Mouse (Mus musculus) naive thymus-derived CD4-positive, alpha-beta T cell, adult 2 months (primary cell): ENCODE results near the gene Dnah7c.
A peak's percentile ranks its signal among the peaks of the same experiment; 100 is the strongest.
"Not testable (repeated sequence)": the region's sequence is repeated elsewhere in the genome, so short reads cannot be mapped to it uniquely, and the experiment has no call there.

Experiments
- DNase-seq: peaks from one replicate; pipeline ENCODE4 v3.0.0-alpha.2; 2011; ENCODE audit warnings: low read depth

The Dnah7c gene

DNA sequence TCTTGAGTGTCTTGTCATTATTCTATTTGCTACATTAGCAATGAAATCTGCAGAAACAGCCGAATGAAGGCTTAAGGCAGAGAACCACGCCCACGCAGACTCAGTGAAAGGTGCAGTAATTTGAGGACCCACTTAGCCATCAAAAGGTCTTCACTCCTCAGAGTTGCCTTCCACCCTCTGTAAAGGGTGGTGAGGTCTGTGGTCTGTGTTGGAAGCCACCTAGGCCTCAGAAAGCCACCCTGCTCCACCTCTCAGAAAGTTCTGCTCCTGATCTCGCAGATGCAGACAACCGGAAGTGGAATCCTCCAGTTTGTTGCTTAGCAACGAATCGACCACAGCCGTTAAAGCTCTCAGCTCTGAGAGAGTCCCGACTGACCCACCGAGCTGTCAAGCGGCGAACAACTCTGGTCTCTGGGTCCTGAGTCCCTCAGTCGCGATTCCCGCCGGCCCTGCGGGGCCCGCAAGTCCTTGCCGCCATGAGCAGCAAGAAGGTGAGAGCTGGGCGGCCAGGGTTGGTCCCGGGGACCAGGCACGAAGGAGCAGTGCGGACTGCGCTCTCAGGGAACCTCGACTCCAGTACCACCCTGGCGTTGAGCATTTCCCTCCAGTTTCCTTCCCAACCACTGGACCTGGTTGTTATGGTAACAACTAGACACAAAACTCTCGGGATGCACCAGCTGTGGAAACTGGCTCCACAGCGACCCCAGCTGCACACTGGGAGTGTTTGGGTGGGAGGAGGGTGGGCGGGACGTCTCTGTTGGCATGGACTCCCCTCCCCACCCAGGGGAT is at the start of gene Dnah7c:
TSS of gene Dnah7c (plus strand) at position 456 of the 789 bp plus-strand sequence.
- DNase-seq: peak; percentile 23

DNA sequence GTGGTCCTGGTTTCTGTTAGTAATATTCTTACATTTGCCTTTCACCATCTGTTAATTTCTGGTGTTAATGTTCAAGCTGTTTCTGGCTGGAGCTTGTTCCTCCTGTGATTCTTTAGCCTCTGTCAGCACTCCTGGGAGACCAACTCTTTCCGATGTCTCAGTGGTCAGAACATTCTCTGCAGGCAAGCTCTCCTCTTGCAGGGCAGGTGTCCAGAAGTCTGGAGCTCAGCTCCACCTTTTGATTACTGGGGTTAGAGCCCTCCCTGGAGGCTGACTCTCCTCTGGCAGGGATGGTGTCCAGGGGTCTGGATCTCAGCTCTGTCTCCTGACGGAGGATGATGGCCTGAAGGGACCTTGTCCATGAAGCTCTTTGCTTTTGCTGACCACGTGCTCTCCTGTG is 44.8 kb upstream of the Dnah7c start:
- not testable (repeated sequence) for DNase-seq

DNA sequence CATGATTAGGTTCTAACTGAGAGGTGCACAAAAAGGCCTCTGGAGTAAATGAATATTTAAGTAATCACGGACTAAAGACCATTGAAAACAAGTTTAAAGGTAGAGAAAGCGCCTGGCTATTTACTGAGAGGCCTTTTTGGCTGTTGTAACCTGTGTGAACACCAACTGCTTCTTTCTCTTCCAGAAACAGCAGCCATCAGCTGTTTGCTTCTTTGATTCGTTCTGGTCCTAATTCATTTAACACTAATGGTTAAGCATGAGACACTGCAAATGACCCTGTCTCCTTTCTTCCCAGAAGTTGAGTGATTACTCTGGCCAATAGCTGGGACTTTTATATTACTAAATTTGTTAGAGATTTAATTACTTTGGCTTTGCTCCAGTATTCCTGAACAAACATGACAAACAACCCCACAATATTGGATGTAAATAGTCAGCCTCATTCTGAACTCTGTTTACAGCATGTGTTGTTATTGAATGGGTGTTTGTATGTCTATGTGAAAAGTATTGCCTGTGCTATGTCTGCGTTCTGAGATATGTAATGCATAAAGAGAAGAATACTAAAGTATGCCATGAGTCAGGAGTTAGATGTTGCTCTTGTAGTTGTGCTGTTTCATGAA is 30.6 kb upstream of the Dnah7c start:
- DNase-seq: not testable (repeated sequence)

DNA sequence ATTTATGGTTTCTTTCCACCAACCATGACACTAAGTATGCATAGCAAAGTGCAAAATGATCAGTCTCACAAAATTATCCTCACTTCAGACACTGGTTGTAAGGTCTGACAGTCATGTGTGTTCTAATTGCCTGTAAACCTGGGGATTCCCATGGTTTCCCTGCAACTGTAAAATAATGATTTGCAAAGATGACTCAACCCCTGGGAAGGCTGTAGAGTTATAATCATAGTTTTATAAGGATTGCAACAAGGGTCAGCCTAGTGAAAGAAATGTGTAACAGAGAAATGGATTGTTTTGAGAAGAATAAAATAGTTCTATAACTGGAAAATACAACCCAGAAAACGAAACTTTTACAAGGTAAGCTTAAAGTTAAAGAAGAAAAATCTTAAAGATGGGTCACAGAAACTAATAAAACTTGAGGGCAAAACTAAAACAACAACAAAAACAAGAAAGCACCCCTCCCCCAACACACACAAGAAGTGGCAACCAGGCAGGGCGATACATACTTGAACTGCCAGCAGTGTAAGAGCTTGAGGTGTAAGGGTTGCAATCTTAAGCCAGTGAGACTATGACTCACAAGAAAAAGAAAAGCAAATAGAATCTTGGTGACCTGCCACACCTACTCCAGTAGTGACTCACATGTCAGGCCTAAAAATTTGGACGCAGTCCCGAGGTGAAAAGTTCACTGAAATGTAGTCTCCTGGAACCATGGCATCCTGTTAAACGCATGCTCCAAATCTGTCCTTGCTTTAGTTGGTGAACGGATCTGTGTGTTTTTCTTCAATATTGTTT is 16.9 kb upstream of the Dnah7c start:
- no peak for DNase-seq

DNA sequence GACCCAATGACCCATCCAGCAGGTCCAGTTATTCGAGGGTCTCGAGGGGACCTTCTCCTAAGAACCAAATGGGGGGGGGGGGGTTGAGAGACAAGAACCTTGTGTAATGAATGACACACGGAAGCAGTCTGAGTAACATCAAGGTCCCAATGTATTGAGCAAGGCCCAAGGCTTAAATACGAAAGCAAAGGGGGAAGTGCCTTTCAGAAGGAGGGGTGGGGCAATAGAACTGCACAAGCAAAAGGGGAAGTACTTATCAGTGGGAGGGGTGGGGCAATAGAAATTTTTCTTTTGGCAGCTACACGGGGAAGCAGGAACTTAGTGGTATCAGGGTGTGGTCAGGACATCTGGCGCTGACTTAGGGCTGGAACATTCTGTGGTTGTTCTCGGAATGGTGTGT is 10.6 kb upstream of the Dnah7c start:
- not testable (repeated sequence) for DNase-seq

DNA sequence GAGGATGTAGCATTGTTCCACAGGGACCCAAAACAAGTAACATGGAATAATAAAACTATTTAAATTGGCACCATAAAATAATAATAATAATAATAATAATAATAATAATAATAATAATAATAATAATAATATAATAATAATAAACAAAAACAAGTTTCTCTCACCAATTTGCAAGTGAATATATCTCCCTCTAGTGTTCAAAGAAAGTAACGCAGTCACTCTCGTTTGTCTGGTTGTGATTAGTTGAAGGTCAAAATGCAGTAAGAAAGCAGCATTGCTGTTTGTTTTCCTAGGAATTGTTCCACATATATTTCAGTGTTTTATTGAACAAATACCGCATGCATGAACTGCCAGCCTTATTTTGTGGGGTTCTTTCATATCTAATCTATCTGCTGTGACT is 8.4 kb upstream of the Dnah7c start:
- DNase-seq: peak; percentile 10

DNA sequence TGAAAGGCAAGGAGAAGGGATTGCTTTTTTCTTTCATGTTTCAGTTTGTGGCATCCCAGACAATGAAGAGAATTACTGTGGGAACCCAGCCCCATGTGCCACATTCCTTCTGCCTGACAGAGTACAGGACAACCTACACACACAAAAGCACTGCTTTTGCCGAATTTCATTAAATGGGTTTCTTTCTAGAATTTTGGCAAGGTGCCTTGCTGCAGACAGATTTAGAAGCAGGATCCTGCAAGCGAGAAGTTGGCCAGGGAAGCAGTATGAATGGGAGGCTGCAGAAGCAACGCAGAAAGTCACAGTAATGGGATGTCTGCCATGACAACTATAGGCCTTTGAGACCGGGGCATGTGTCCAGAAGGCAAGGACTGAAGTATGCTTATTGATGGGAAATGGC is 6.4 kb upstream of the Dnah7c start:
- DNase-seq: not testable (repeated sequence)

DNA sequence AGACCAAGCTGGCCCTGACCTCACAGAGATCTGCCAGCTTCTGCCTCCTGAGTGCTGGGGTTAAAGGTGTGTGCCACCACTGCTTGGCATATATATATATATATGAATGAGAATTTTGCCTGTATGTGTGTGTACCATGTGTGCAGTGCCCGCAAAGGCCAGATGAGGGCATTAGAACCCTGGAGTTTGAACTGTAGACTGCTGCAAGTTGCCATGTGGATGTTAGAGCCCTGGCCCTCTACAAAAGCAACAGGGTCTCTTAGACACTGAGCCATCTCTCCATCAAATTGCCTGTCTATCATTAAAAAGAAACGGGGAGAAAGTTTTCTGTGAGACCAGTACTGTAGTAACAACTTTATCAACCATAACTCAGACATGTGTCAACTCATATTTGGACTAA is 3.0 kb downstream of the Dnah7c start:
- DNase-seq: no peak

DNA sequence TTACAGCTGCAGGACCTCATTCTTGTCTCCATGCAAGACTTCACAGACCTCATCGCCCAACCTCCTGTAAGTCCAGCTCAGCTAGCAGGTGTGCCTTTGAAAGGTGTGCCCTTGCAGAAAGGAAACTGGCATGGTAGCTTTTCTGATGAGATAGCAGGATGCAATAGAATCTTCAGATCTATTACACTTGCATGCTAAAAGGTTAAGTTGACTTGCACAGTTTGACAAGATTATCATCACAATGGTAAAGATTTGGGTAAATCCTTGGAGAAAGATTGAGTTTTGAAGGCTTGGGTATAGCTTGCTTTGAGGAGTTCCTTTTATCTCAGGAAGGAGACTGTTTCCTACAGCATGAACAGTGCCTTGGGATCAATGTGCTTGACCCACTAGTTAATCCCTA is 89.3 kb downstream of the Dnah7c start:
- not testable (repeated sequence) for DNase-seq

DNA sequence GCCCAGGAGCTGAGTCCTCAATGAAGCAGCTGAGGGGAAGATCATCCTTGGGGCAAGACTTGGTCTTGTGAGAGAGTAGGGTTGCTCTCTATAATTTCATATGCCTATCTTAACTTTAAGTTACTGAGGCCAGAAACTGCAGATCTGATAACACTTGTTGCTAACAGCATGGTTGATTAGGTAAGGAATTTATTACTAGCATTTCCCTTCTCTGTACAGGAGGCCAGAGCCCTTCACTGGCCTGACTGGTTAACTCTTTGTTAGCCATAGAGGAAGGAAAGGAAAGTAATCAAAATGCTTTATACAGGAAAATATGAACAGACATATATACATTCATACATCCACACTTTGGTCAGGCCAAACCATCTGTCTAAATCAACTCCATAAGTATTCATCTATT is 95.6 kb downstream of the Dnah7c start:
- no peak for DNase-seq

DNA sequence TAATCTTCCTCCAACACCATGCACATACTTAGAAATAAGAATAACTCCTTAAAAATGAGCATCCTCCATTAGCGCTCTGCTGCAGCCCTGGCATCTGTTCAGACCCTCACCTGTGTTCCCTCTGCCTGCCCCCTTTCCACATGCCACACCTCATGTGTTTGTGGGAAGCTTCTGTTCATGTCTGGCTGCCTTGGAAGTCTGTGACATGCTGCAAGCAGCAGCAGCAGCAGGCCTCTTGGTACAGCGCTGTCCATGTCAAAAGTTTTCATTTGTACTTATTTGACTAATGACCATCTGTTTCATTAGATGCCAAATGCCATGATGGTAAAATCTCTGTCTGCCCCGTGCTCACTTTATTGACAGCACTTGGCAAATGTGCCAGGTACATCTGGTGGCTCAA is 101.1 kb downstream of the Dnah7c start:
- not testable (repeated sequence) for DNase-seq

DNA sequence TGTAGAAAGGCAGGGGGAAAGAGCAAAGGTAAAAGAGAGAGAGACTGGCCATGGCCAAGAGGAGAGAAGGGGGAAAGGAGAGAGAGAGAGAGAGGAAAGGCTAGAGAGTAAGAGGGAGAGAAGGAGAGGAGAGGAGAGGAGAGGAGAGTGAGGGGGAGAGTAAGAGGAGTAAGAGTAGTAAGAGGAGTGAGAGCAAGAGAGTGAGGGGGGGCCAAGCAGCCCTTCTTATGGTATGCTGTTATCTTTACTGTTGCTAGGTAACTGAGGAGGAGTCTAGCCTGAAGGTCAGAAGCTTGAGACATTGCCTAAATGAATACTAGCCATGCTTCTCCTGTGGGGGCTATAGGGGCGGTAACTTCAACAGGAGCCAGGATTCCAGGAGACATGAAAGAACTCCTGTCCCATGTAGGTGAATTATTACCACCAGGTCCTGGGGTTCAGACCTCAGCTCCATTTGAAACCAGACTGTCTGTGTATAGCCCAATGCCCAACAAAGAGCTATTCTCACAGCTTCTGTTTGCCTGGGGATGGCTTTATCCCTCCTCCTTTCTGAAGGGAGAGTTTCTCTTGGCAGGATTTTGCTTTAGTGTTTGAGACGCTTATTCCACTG is 119.5 kb downstream of the Dnah7c start:
- no peak for DNase-seq

DNA sequence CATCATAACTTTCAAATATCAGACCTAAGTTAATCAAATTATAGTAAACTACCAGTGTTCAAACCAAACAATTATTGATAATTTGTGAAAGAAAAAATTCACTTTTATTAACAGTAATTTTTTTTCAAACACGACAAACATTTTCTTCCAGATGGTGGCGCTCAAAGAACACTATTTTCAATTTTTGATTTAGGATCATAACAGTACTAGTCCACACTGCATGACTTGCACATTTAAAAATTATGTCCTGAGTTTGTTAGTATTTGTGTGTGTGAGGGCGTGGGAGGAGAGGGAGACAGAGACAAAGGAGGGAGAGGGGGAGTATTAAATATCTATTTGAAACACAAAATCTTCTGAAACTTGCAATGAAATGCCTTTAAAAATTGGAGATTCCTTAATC is 155.0 kb downstream of the Dnah7c start:
- no peak for DNase-seq

DNA sequence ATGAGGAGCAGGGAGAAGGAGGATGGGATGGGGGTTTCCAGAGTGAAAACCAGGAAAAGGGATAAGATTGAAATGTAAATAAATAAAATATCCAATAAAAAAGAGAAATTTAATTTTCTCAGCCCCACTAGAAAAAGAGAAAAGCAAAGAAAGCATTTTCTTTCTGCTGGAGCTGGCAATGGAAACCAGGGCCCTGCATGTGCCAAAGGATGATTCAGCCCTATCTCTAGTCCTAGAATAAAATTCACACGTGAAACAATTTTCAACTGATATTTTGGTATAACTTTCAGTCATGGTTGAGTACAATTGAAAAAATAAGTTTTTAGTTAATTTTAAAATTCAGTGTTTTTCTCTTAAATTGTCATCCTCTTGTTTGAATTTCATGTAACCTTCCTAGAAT is 168.4 kb downstream of the Dnah7c start:
- not testable (repeated sequence) for DNase-seq

DNA sequence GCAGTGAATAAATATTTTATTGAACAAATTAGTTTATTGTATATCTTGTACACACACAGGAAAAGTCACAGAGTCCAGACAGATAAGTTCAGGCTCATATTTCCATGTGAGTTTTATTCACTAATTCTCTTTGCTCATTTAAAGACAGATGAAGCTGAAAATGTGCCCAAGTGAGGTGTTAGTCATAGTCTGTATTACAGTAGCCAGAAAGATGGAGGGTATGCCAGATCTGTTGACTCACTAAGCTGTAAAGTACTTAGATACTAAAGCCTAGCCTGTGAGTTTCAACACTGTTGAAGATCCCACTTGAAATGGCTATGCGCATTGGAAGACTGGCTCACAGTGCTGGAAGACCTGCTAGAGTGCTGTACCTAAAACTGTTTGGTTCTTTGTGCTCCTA is 171.0 kb downstream of the Dnah7c start:
- not testable (repeated sequence) for DNase-seq

DNA sequence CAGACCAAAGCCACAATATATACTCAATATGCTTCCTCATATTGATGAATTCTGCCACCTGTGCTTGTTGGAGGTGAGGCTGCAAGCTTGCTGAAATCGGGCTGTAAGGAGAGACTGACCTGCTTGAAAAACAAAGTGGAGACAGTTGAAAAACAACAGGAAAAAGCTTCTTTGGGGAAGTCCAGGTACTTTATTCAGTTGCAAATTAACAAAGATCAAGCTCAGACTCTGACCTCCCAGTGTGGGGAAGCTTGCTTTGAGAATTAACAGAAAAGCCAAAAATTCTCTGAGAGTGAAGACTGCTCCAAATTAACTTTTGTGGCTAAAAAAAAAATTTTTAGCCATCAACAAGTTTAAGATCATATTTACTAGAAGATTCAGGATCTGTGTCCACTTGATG is 194.9 kb downstream of the Dnah7c start:
- DNase-seq: no peak

DNA sequence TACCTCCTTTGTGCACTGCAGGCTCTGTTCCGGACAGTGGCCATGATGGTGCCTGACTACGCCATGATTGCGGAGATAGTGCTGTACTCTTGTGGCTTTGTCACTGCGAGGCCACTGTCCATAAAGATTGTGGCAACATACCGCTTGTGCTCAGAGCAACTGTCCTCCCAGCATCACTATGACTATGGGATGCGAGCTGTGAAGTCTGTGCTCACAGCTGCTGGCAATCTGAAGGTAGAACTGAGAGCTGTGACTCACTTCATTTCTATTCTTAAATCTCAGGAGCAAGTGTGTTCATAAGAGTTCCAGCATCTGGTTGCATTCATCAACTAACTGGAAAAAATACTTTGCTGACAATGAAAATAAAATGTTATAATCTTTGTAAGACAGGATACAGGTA is 200.5 kb downstream of the Dnah7c start:
- DNase-seq: not testable (repeated sequence)

DNA sequence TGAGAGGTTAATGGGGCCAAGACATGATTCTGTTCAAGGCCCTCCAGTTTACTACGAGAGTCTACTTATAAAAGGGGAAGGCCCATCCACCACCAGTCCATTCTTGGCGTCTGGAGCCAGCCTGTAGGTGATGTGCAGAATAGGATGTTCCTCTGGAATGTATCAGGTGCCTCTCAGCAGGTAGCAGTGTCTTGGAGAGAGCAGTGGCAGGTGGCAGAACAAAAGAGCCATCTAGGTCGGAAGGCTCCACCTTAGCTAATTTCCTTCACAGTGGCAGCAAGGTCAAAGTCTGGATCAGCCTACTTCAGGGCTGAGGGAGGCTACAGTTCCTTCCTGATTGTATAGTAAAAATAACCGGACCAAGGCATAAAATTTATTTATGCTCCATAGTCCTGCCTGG is 224.4 kb downstream of the Dnah7c start:
- not testable (repeated sequence) for DNase-seq

DNA sequence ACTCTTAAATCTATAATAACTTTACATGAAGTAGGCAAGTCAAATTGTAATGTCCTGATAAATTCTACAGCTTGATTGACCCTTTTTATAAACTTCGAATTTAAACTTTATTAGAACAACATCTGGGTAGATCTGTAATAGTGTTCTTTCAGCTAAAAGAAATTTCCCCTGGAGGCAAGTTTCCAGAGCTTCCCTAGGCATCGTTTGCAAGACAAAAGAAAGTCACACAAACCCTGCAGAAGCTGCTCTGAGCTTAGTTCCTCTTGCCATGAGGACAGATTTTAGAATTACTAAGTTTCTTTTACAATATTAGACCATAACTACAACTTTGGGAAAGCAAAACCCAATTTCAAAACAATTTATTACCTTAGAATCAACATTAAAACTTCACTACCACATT is 227.3 kb downstream of the Dnah7c start:
- DNase-seq: not testable (repeated sequence)

DNA sequence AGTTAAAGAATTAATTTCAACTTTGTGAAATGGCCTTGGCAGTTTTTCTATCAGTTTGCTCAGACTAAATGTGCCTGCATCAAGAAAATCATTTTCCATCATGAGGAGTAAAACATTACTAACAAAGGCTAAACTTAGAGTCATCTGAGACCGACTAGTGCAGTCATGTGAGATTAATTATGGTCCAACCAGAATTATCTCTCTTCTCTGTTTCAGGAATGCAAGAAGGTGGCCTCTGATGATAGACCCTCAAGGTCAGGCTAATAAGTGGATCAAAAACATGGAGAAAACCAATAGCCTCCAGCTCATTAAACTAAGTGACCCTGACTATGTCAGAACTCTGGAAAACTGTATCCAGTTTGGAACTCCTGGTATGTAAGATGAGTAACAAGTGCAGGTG is 299.4 kb downstream of the Dnah7c start:
- DNase-seq: not testable (repeated sequence)

DNA sequence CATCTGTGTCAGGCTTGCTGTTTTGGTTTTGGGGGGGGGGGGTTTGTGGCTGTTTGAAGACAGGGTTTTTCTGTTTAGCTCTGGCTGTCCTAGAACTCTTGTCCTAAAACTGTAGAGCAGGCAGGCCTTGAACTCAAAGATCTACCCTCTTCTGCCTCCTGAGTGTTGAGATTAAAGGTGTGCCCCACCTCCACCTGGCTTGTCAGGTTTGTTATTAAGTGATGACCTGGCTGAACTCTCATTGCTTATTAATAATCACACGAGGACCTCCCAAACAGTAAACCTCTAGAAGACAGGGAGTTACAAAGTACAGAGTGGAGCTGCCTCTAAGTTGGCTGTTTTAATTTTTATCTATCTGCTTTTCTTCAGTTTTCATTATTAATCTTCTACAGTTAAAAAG is 299.9 kb downstream of the Dnah7c start:
- DNase-seq: no peak

DNA sequence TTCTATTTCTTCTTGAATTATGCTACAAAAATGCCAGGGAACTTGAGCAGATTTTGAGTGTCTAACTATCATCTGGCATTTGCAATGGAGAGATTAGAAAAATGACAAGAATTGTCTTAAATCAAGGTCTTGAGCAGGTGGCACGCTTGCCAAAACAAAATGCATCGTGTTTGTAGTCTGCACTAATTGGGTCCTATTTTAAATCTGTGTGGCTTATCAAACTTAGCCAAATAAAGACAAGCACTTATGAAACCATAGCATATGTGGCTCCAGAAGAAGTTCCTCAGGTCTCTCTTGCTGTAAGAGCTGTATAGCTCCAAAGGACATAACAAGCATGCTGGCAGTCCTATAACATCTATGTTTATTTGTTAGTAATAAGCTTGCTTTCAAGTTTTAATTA is 300.3 kb downstream of the Dnah7c start:
- DNase-seq: not testable (repeated sequence)
